Mouse (Mus musculus): ENCODE data around the gene Itsn1.

The Itsn1 gene

GRCm38 (mm10) chr16:91811876-91812275, 82.8 kb downstream of the Itsn1 start:
- DNase-seq (ENCODE audit: low read depth, low spot score): no peak

GRCm38 (mm10) chr16:91813543-91813942, 84.5 kb downstream of the Itsn1 start:
- DNase-seq (ENCODE audit: low read depth, low spot score): no peak

- DNase-seq (ENCODE audit: low read depth, low spot score): no peak
Measured at GRCm38 (mm10) chr16:91815067-91815466, 86.0 kb downstream of the Itsn1 start.

- no peak for DNase-seq (ENCODE audit: low read depth, low spot score)
Measured at GRCm38 (mm10) chr16:91820299-91820698, 91.2 kb downstream of the Itsn1 start.

GRCm38 (mm10) chr16:91822325-91822724, 93.2 kb downstream of the Itsn1 start:
- DNase-seq (ENCODE audit: low read depth, low spot score): no peak

- no peak for DNase-seq (ENCODE audit: low read depth, low spot score)
Measured at GRCm38 (mm10) chr16:91822759-91823158, 93.7 kb downstream of the Itsn1 start.

- no peak for DNase-seq (ENCODE audit: low read depth, low spot score)
Measured at GRCm38 (mm10) chr16:91825774-91826325, 96.8 kb downstream of the Itsn1 start.

GRCm38 (mm10) chr16:91826893-91827292, 97.8 kb downstream of the Itsn1 start:
- DNase-seq (ENCODE audit: low read depth, low spot score): no peak

GRCm38 (mm10) chr16:91827456-91827855, 98.4 kb downstream of the Itsn1 start:
- no peak for DNase-seq (ENCODE audit: low read depth, low spot score)

- no peak for DNase-seq (ENCODE audit: low read depth, low spot score)
Measured at GRCm38 (mm10) chr16:91828160-91828559, 99.1 kb downstream of the Itsn1 start.

GRCm38 (mm10) chr16:91828603-91829002, 99.5 kb downstream of the Itsn1 start:
- DNase-seq (ENCODE audit: low read depth, low spot score): no peak

- no peak for DNase-seq (ENCODE audit: low read depth, low spot score)
Measured at GRCm38 (mm10) chr16:91829121-91829520, 100.0 kb downstream of the Itsn1 start.

- no peak for DNase-seq (ENCODE audit: low read depth, low spot score)
Measured at GRCm38 (mm10) chr16:91830260-91830659, 101.2 kb downstream of the Itsn1 start.

GRCm38 (mm10) chr16:91833121-91833520, 104.0 kb downstream of the Itsn1 start:
- no peak for DNase-seq (ENCODE audit: low read depth, low spot score)

GRCm38 (mm10) chr16:91833558-91833957, 104.5 kb downstream of the Itsn1 start:
- no peak for DNase-seq (ENCODE audit: low read depth, low spot score)

- DNase-seq (ENCODE audit: low read depth, low spot score): no peak
Measured at GRCm38 (mm10) chr16:91833981-91834380, 104.9 kb downstream of the Itsn1 start.

- no peak for DNase-seq (ENCODE audit: low read depth, low spot score)
Measured at GRCm38 (mm10) chr16:91835790-91836189, 106.7 kb downstream of the Itsn1 start.

- no peak for DNase-seq (ENCODE audit: low read depth, low spot score)
Measured at GRCm38 (mm10) chr16:91836592-91837557, 107.8 kb downstream of the Itsn1 start.

GRCm38 (mm10) chr16:91837558-91838041, 108.5 kb downstream of the Itsn1 start:
- no peak for DNase-seq (ENCODE audit: low read depth, low spot score)

GRCm38 (mm10) chr16:91838771-91839170, 109.7 kb downstream of the Itsn1 start:
- no peak for DNase-seq (ENCODE audit: low read depth, low spot score)

- no peak for DNase-seq (ENCODE audit: low read depth, low spot score)
Measured at GRCm38 (mm10) chr16:91839462-91839861, 110.4 kb downstream of the Itsn1 start.

- DNase-seq (ENCODE audit: low read depth, low spot score): no peak
Measured at GRCm38 (mm10) chr16:91841026-91841630, 112.0 kb downstream of the Itsn1 start.

All from retina, adult 2 months (tissue).